Mouse (Mus musculus) megakaryocyte, embryonic 14.5 days (primary cell): ENCODE results near the gene Dusp27.

Experiments
- FLI1 ChIP-seq: IDR thresholded peaks from 2 replicates; pipeline ENCODE4 v1.6.1; 2012; ENCODE audit warnings: low read length, inconsistent platforms, mixed read lengths
- GATA1 ChIP-seq: IDR thresholded peaks from 3 replicates; pipeline ENCODE4 v1.6.1; 2012; ENCODE audit warnings: mixed read lengths, low read length, inconsistent platforms, borderline replicate concordance

- no peak for TF ChIP-seq GATA1
- no peak for TF ChIP-seq FLI1
Observed at GRCm38 (mm10) chr1:166077052-166077735, 50.5 kb downstream of the Dusp27 start.
